Mouse (Mus musculus) activated CD4-positive, CD25-positive, alpha-beta regulatory T cell, adult 4 months (primary cell): ENCODE data around the gene Srpx2. TPM values are rescaled to one million over a fixed set of nuclear protein-coding genes. Genes with fewer than 3 reads are reported as not detected.

ENCODE experiments used
- polyA plus RNA-seq, 2 experiments: library from polyadenylated mRNA; unstranded; fragments of 100-300 nt; shearing (Covaris generic); gene quantifications; one replicate each; pipeline ENCODE4 v1.2.1; 2017

Srpx2 gene
- polyA plus RNA-seq, 2 experiments from 2014 or later, result not detected

Other genes with a start within 250 kb of the Srpx2 start
- not detected for gene Pcdh19, start 219.4 kb upstream of the Srpx2 start, polyA plus RNA-seq
- gene Tnmd, start 57.4 kb upstream of the Srpx2 start, polyA plus RNA-seq, result not detected
- 1 to 10 TPM; 2.1 to 3.5 TPM for gene Tspan6, start 10.0 kb upstream of the Srpx2 start, polyA plus RNA-seq
- gene Sytl4, start 73.4 kb downstream of the Srpx2 start, polyA plus RNA-seq, result under 1 TPM; 0.32 to 0.34 TPM
- gene Cstf2, start 150.8 kb downstream of the Srpx2 start, polyA plus RNA-seq, result 10 to 100 TPM; 34.3 to 38.4 TPM